Mouse (Mus musculus) cerebellum, adult 2 months (tissue): ENCODE measurements at regions not wholly inside any gene's neighbourhood (a gene's known extent, or its start where the extent isn't known, plus 50 kb on each side); places are given as distances from the start of the nearest gene placed in this dataset.

Source experiments
- CTCF ChIP-seq: fragments of 200-500 bp; IDR thresholded peaks from 2 replicates; pipeline ENCODE4 v1.5.1; 2011; ENCODE audit warnings: low read depth, mild to moderate bottlenecking, control low read depth, low read length, moderate library complexity, borderline replicate concordance; ENCODE audit not compliant: insufficient read depth
- POLR2A ChIP-seq: fragments of 200-500 bp; IDR thresholded peaks from 2 replicates; pipeline ENCODE4 v1.6.1; 2011; ENCODE audit warnings: low read length, control low read depth, borderline replicate concordance; ENCODE audit not compliant: insufficient read depth

- TF ChIP-seq POLR2A (no peak), CTCF (no peak)
These were observed 129.9 kb downstream of the Ndufa10 start for GRCm38 (mm10) chr1:92343768-92344167.
